Mouse (Mus musculus) lung, adult 18-20 months (tissue): ENCODE measurements around the gene Rpl5.

Source experiments
- DNase-seq, 2 experiments: peaks; one replicate each; pipeline ENCODE4 v3.0.0; 2022; ENCODE audit warnings: mixed read lengths in 2 of 2

The Rpl5 gene

DNA sequence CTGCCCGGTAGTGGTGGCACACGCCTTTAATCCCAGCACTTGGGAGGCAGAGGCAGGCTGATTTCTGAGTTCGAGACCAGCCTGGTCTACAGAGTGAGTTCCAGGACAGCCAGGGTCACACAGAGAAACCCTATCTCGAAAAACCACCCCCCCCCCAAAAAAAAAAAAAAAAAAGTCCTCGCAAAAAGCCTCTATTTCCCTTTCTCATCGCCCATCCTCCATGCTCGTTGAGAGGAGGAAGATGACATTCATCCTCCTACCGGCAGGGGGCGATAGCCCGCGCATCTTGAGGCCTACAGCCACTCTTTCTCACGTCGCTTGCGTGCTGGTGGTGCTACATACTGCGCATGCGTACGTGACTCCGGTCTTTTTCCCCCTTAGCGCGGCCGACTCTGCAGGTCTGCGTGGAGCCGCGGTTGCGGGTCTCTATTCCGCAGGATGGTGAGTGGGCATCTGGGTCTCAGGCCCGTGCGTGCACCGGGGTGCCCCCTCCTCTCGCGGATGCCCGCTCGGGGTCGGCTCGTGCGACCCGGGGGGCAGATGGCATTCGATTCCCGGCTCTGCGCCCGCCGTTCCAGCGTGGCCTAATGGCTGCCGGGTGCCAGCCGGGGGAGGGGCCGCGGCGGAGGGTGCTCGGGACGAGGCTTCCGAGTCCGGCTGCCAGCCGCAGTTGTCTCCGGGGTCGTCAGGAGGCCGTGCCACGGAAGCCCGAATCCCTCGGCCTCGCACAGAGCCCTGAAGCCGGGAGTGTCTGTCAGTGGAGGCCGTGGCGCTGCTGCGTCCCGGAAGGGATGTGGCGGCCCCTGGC, at the start of gene Rpl5:
Rpl5 (plus strand) TSS at position 297 of the 808 bp plus-strand sequence.
- DNase-seq, result peak; percentile 95

DNA sequence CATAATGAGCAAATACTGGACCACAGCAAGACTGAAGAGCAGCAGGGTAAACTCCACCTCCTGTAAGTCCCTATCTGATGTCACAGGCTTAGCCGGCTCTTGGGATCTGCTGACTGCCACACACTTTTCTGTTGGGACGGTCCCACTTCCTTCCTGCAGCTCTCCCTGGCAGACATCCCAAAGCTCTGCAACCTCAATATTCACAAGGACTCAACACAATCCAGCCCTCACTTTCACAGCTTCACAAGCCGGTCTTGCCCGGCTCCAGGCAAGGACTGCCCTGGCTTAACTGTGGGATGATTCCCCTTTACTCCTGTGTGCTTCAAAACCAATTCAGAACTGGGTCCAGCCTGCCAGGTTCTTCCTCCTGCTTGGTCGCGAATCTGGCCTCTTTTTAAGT, 46.5 kb upstream of the Rpl5 start:
- DNase-seq, result peak; percentile 28 to 30

DNA sequence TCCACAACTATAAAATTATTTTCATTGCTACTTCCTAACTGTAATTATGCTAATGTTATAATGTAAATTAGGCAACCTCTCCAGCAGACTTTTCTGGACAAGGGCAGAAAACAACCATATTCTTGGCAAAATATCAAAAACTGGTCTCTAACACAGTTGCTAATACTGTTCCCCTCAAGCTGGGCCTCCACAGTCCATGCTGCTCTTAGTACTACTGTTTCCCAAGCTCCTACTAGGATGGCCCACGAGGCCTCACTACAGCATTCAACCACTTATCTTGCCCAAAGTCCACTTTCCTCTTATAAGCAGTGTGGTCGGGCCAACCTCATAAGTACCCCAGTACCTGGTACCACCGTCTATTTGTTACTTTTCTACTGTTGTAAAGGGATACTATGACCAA, 45.7 kb upstream of the Rpl5 start:
- DNase-seq, result no peak

DNA sequence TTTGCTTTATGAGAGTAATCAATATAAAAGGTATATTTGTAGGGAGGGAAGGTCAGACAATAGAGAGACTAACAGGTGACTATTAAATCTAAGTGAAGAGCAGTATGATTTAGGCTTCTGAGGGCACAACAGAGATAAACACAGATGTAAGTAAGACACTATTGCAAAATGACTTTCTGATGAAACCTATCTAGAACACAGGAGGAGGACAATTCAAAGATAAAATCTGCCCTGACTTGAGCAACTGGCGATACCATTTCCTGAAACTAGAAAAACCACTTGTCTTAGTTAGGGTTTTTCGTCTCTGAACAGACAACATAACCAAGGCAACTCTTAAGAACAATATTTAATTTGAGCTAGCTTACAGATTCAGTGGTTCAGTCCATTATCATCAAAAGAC, 44.8 kb upstream of the Rpl5 start:
- no peak for DNase-seq

DNA sequence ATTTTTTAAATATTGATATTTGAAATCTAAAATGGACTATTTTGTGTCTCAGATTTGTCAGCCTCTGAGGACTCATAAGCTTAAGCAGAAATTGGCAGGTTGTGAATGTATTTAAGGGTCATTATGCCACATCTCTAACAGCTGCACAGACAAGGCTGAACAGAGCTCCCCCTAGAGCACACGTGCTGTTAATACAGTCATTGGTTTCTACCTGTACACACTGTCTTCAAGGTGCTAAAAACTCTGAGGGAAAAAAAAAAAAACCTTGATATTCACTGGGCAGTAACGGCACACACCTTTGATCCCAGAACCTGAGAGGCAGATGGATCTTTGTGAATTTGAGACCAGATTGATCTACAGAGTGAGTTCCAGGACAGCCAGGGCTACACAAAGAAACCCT, 41.3 kb upstream of the Rpl5 start:
- DNase-seq, result no peak

DNA sequence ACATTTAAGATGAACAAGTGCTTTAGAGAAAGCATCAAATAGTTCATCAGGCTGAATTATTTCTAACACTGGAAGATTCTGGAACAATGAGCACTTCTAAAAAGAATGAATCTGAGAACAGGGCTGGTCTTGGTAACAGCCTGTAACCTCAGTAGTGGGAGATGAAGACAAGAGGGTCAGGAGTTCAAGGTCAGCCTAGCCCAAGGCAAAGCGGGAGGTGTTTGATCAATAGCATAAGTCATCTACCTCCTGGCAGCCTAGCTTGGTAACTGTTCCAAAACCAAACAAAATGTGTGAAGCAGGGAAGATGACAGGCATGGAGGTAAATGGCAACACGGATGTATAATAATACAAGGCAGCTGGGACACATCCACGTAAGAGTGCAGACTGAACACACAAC, 36.3 kb upstream of the Rpl5 start:
- no peak for DNase-seq

DNA sequence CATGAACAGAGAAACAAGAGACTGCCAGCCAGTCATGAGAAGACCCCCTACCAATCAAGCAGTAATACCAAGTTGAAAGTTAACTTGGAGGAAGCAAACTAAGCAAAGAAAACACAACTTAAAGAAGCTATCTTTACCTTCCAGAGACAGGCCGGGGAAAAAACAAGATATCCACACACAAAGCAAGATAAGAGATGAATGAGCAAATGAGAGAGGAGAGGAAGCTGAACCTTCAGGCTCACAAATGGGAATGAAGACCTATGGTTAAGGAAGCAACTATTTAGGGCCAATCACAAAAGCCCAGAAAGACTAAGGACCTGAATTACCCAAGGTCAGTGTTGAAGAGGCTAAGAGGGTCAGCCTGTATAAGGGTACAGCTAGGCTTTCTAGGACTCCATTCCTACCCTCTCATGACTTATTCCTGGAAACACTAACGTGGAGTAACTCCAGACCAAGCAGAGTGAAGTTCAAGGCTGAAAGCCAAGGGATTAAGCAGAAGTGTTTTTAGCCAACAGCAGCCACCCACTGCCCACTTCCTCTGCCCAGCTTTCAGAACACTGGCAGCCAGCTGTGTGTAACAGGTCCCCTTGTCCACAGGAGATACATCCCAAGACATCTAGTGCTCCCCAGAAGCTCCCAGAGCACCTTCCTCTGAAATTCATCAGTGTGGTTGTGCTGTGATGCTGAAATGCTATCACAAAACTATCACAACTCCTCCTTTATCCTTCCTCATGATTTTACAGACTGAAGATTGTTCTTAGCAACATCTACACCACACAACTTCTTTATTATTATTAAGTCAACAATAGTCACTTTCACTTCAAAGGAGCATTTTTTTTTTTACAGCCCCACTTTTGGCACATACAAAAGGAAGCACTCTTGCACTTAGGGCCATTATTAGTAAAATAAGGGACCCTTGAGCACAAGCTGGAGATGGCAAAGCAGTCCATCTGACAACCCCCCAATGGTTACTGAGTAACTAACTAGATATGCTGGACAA, 33.9 kb upstream of the Rpl5 start:
- peak; percentile 33 to 38 for DNase-seq

DNA sequence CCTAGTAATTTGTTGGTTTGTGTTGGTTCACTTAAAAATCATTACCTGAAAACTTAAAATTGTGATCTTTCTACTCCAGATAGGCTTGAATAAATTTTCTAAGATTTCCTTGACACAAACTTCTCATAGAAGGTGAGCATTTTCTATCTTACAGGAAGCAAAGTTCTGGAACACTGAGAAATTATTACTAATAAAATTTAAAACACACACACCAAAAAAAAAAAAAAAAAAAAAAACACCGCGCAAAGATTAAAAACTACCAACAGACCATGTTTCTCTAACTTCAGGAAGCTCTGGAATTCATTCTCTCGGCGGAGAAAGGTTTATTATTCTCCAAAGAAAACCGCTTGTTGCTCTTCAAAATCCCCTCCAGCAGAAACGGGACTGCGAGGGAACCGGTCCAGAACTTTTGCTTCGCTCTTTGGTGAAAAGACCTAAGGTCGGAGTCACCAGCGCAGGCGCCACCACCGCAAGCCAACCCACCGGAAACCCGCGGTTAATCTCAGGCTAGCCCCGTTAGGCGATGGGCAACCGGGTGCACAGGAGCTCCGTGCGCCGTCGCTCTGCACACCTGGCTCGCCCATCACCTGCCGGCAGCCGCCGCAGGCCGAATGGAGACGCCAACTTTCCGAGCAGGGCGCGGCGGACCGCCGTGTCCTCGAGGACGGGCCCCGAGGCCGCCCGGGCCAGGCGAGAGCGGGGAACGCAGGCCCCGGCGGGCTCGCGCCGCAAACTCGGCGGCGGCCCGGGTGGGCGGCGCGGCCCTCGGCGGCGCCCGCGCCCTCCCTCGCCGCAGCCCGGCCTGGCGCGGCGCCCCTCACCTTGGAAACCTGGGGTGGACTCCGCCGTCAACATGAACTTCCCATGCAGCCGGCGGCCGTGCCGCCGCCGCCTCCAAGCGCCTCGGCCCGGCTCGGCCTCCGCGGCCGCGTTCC, 32.1 kb upstream of the Rpl5 start:
- peak; percentile 70 to 73 for DNase-seq

DNA sequence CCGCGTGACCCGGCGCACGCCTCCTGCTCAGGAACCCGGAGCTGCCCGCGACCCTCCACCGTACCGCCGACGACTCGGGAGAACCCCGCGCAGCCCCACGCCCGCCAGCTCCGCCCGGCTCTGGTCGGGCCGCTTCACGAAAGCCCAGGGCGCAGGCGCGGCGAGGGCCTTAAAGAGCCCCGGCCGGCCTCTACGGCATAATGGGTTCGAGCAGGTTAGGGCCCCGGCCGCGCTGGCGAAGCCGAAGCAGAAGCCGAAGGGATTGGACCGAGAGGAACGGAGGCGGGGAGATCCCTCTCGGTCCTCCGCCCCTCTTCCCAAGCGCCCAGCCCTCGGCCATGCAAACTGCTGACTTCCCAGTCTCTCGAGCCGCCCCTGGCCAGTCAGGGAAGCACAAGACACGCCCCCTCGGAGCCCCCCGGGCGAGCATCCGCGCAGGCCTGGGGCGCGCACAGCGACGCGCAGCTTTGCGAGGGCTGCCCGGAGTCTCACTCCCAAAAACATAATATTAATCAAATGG, 31.3 kb upstream of the Rpl5 start:
- DNase-seq, result peak; percentile 94 to 95

DNA sequence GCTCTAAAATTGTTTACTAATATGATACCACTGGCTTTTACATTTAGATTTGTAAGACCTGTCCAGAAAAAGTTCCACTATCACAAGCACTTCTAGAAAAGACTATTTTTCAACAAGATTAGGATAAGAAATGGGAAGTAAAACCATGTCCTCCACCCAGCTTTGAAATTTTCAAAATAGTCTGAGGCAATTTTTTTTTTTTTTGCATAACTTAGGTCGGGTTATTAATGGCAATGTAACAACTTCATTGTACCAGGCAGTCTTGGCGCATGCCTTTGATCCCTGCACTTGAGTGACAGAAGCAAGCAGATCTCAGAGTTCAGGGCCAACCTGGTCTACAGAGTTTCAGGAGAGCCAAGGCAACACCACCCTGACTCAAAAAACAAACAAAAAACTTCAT, 30.6 kb upstream of the Rpl5 start:
- peak; percentile 12 to 13 for DNase-seq

DNA sequence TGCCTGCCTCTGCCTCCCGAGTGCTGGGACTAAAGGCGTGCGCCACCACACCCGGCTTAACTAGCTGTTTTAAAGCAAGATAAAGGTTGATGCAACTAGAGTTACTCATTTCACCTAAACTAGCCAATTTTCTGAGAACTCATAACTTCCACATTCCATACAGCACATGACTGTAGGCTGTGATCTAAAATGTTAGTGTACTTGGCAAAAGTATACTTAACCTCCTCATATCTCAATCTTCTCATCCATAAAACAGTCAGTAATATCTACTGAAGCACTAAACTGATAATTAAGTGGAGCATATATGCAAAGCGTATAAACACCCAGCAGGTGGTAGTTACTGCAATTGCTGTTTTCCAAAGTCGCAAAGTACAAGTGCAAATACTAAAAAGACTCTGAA, 27.0 kb upstream of the Rpl5 start:
- no peak for DNase-seq

DNA sequence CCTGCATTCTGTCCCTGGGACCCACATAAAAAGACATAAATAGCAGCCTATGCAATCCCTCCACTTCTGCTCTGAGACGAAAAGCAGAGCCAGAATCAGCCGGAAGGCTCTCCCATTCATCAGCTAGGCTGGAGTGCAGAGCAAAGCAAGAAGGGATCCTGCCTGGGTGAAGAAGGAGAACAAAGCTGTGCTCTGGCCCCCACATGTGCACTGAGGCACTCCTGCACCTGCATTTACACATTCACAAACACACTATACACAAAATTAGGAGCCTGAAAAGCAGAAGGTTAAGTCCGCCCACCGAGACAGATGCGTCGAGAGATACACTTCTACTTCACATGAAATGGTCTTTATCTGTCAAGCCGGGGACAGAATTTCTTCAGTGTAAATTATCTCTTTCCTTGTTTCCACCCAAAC, 26.4 kb upstream of the Rpl5 start:
- no peak for DNase-seq

DNA sequence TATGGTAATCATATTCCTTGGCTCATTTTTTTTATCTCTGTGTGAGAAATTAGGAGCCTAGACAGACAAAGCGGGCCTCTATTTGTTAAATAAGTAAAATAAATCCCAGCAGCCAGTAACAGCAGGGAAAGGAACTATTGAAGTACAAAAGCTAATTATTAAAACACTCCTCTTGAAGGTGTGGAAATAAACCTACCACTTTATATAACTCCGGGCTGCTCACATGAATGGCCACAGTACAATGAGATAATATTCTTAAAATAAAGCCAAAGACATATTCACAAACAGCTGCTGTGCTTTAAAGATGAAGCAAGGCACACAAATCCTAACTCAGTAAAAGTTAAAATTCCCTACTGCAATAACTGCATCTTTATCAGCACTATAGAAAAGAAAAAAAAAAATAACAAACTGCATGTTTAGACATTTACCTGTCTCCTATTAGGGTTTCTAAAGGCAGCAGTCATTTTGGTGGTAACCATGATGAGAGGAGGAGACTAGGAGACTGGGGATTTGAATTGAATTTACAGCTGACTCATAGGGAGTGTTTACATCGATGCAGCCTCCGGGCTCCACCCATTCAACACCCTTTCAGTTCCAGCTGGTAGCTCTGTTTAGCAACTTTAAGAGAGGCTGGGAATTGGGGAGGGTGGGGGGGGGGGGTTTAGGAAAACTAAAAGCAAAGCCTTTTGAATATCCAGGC, 25.6 kb upstream of the Rpl5 start, which contains the start of gene Evi5:
Evi5 (minus strand) TSS at position 547 of the 700 bp plus-strand sequence.
- DNase-seq, result no peak

DNA sequence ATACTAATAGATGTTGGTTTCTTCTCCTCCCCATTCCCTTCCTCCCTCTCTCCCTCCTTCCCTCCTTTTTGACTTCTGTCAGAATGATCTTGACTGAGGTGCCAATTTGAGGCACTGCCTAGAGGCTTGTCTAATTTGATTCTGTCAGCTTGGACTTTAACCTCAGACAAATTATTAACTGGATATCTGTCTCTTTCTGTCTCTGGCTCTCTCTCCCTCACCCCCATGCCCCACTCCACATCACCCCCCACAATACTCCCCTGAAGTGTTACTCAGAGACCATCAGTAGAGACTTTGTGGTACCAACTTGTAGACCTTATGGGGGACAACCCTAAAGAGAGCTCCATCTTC, 25.1 kb upstream of the Rpl5 start:
- DNase-seq, result no peak

DNA sequence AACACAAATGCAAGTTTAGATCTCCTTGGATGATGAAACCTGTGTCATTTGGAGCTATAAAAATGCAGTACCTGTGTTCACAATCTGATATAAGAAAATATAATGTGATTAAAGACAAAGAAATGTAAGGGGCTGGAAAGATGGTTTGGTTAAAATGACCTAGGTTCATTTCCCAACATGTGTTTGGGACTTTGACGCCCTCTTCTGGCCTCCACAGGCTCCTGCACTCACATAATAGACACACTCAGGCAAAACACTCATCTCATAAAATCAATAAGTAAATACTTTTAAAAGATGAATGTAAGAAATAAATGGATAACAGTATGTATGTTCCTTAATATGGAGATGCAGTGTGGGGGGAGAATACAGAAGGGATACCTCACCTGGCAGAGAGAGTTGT, 23.2 kb upstream of the Rpl5 start:
- no peak for DNase-seq

DNA sequence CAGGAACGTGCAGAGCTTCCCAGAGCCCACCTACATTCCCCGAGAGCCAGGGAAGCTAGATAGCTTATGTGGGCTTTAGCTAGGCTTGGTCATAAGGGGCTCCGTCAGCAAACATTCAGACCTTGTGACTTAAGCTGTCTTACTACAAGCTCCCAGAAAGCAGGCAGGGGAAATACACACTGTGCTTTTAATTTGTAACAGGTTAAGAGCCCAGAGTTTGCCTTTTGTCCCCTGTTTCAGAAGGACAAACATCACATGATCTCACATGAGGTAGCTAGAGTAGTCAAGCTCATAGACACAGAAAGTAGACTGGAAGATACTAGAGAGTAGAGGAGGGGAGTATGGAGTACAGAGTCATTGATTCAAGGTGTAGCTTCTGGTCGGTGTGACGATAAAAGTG, 19.6 kb upstream of the Rpl5 start:
- DNase-seq, result no peak

DNA sequence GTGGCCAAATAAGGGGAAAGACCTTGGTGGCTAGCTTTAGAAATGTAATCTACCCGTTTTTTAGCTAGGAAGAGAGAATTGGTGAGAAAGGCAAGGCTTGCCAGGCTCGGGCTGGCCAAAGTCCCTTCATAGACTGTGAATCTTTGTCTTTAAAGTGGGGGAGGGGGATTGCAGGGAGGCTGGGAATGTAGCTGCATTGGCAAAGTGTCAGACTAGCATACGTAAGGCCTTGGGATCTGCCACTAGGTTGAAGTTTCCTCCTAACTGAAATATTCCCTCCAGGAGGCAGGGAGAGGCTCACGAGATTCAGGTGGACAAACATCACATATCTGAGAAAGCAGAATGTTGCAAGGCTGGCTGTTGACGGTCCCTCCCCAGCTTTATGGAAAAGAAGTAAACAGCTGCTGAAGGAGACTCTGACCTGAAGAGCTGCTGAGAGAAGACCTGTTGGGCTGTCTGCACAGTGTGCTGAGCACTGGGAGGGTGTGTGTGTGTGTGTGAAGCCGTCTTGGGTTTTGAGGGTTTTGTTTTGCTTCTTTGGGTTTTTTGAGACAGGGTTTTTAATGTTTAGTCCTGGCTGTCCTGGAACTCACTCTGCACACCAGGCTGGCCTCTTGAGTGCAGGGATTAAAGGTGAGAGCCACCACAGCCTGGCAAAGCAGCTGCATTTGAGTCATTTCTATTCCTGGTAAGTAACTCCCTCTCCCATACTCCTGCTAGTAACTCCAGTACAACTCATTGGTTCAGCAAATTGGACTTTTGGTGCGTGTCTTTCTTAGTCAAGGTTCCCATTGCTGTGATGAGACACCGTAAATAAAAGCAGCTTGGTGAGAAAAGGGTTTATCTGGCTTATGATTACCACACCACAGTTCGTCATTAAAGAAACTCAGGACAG, 10.1 kb upstream of the Rpl5 start:
- DNase-seq, result no peak

DNA sequence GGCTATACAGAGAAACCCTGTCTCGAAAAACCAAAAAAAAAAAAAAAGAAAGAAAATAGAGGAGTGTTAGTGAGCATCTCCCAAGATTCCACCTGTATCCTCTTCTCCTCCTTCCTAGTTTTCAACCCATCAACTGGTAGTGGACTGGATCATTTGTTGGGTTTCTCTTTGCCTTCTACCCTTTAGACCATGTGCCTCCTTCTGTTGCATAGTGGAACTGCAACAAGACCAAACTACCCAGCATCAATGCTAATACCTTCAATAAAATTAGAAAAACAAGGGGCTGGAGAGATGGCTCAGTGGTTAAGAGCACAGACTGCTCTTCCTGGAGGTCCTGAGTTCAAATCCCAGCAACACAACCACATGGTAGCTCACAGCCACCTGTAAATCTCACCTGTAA, 8.8 kb upstream of the Rpl5 start:
- DNase-seq, result peak in 1 of 2 experiments; percentile 14

DNA sequence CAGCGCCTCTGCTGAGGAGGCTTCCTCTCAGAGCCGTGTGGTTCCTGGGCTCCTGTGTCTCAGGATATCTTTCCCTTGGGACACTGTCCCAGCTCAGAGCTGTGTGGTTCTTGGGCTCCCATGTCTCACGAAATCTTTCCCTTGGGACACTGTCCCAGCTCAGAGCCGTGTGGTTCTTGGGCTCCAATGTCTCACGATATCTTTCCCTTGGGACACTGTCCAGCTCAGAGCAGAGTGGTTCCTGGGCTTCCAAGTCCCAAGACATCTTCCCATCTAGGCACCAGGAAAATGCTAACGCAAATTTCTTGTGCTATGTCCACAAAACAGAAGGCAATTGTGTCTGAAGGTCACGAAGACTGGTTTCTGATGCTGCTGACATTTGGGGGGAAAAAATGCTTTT, 5.6 kb upstream of the Rpl5 start:
- no peak for DNase-seq

DNA sequence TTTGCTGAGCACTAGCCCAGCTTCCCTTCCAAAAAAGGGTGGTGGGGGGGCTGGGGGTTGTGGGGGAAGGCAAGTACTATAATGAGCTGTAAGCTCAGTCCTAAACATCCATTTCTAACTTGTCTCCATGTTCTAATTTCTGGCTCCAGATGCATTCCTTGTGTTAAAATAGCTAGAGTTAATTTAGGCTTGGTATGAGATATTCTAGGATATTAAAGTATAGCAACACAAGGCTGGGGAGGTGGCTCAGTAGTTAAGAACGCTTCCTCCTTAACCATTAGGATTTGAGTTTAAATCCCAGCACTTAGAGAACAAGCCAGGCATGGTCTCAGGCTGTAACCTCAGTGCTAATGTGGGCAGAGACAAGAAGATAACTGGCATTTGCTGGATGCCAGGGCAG, 4.0 kb upstream of the Rpl5 start:
- no peak for DNase-seq
